Mouse (Mus musculus) spleen, embryonic (tissue): ENCODE results near the gene Abhd17c.

ENCODE experiments used
- CTCF ChIA-PET: fragments of 350-600 bp; sonication (Branson Sonifier 250); formaldehyde crosslinking; loops from one replicate; lab custom pipeline; 2022; lab: Charles Lee

Gene Abhd17c

DNA sequence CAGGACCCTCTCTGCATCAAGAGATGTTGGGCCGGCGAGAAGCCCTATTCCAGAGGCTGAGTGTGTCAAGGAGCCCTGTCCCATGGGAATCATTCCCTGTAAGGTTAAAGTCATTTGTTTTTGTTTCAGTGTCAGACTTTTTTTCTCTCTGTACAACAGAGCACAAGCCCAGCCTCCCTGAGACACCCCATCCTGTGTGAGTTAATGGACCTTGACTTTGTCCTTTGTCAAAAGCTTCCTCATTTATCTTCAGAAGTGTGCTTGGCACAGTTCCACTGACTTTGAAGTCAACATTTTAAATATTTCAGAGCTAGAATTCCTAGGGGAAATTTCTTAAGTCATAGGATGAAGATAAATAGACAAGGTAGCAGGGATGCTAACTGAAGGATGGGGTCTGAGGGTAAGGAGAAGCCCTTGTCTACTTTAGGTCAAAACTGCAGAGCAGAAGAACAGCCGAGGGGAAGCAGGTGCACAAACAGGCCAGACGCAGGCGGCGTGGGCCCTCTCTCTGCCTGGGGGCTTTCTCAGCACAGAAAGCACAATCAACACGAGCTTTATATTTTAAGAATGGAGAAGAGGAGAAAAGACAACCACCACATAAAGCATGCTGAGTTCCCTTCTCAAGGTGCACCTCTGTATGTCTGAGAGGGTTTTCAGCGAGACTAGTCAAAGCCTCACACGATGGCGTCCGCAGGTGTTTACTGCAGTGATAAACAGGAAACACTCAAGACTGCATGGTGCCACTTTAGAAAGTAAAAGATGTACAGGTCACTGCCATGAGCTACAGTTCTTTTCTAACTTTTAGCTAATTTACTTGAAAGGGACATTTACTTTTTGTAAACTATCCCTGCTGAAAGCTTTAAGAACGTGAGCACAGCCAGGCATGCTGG, 32.2 kb downstream of the Abhd17c start:
- CTCF ChIA-PET = no interaction called here

DNA sequence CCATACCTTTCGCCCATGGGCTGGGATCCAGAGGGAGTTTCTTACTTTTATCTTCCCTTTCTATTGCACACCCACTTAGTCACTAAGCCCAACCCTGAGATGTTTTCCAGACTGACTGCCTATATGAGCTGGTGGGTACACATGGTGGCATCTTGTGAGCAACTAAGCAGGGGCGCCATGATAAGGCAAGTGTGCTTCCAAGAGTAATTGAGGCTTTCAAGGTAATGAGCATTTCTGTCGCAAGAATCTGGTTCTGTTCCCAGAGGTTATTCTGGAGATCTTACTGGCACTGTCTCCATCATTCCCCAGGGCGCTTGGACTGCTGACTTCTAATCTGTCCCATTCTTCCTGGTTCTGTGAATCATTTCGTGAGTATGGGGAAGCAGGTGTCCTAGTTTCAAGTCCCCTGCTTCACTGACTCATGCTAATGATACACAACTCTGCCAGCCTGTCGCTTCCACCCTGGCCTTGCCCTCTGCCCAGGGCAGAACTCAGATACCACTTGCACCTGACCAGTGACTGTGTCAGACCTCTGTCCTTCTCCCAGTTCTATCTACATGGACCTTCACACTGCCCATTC, 34.1 kb downstream of the Abhd17c start:
- CTCF ChIA-PET = no interaction called here

DNA sequence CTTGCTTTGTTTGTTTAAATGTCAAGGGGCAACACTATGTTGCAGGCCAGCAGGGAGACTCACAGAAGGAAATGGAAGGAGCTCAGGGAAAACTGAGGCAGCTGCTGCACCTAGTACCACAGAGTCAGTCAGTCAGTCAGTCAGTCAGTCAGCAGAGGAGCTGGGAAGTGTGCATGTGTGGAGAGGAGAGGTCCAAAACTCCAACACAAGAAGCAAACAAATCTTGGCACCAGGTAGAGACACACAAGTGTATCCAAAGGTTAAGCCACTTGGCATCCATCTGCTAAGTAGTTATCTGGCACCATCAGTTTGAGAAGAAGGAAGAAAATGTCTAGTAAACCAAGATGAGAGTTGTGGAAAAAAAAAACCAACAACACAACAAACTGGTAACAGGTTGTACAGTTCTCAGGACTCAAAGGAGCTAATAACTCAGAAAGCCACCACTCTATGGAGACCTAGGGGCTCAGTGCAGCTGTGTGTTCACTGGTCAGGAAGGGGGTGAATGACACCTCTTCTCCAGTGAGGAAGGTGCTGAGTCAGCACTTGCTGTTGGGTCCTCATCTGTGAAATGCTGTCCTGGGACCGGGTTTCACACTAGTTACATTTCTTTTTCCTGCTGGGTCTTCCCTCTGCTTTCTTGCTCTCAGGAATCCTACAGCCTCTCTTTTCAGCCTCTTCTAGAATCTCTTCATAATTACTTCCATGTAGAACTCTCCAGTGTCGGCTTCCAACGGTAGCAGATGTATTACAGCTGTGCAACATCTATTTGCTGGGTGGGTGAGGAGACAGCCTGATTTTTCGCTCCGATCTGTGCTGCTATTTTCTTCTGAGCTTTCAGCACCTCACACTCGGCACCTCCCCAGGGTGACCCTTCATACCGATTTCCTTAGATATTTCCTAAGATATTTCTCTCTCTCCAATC, 34.8 kb downstream of the Abhd17c start:
- CTCF ChIA-PET = no interaction called here

DNA sequence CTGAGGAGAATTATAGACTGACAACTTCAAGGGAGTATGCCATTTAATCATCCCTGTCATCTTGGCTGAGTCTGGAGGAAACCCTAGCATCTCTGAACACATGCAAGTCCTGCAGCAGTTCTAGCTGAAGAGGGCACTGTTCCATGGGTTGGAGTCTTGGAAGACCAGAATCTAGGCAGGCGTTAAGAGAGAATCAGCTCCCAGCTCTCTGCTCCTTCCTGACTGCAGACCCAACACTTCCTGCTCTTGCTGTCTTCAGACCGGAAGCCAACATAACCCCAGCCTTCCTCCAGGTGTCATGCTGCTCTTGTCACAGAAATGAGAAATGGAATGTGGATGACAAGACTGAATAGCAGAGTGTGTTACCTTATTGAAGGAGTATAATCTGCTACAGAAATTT, 36.3 kb downstream of the Abhd17c start:
- CTCF ChIA-PET = no interaction called here

DNA sequence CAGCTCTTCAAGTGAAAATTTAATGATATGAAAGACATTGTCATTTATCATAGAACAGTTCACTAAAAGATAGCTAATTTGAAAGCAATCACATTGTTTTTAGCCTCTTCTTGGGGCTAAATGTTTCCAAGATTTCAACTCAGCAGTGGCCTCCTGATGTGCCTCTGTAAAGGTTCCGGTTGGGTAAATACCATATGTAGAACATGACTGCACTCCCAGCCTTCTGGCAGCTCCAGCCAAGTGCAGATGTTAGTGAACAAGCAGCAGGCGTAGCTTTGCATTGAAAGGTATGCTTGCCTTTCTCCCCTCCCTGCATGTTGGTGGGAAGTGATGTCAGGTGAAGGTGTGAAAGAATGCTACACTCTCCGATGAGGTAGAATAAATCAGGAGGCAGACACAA, 36.9 kb downstream of the Abhd17c start:
- CTCF ChIA-PET = interaction anchor here (1.0 kb wide), 1 partner anchor 156 kb away, joined by 3 read pairs; no protein-coding TSS in a partner anchor

DNA sequence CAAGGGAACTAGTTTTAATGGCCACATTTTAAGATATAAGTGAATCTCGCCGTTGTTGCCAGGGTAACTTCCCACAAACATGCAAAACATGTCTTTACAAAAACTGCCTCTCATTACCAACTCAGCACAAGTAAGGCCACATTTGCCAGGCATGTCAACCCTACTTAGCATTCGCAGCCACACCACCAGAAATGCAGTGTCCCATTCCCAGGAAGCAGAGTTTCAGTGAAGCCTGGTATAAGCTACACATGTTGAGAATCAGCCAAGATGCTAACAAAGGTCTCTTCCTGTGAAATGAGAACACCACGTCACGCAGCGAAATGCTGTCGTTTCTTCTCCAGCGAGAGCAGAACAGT, 38.7 kb downstream of the Abhd17c start:
- CTCF ChIA-PET = interaction anchor here (1.0 kb wide), 1 partner anchor 23 kb away, joined by 3 read pairs; no protein-coding TSS in a partner anchor

DNA sequence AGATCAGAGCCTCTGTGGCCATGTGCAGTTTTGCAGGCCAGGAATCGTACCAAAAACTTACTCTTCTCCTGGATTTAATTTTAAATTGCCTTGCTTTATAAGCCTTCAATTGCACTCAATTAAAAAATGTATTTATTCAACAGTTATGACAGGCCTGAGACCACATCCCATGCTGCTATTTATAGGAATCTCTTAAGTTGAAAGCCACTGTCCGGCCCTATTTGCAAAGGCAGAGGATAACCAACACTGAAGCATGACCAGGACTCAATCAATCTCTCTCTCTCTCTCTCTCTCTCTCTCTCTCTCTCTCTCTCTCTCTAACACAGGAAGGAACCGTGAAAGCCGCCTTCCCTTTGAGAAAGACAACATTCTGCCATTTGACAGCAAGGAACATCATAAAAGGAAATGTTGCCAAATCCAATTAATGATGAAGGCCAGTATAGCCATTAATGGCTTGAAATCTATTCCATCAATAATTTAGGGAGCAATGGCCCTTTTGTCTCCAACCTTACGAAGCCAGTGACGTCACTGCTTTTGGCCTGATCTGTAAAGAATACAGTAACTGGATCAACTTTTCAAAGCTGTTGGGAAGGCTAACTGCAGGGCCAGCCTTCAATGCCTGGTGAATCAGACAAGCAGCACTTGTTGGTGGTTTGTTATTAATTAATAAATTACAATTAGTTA, 39.2 kb downstream of the Abhd17c start:
- CTCF ChIA-PET = interaction anchor here (1.0 kb wide), 1 partner anchor 23 kb away, joined by 3 read pairs; no protein-coding TSS in a partner anchor

DNA sequence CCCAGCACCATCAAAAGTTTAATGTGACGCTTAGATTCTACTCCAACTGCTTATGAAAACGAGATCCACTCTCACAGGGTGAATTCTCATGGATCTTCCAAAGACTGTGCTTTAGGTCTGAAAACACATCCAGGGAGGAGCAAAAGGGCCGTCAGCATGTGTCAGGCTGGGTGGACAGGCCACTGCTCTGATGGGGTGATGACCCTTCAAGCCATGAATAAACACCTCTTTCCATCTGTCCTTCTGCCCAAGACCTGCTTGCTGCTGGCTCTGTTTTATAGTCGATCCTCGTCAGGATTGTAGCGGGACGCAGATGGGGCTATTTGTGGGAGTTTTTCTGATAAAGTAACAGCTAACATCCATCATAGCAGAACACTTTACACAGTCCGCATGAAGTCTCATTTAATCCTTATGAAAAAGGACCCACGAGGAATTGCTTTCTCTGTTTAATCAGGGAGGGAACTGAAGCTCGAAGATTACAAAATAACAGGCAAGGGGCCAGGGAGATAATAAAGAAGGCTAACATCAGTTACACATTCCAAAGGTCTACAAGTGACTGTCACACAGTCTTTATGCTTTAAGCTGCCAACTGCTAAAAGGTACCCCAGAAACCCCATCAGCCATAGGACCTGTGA, 39.9 kb downstream of the Abhd17c start:
- CTCF ChIA-PET = no interaction called here

DNA sequence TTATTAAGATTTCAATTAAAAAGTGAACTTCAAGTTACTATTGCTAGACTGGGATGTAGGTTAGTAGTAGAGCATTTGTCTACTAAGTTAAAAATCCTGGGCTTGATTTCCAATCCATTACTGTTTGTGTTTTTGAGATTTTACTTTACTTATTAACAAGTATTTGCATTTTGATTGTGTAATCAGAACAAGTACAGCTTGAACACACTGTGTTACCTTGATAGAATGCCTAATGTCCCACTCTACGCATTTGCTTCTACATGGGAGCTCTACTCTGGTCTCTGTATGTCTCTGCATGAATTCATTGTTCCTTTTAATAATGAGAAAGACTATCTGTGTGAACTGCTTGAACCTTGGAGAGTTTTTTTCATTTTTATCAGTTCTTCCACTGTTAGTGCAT, 44.8 kb downstream of the Abhd17c start:
- CTCF ChIA-PET = no interaction called here

DNA sequence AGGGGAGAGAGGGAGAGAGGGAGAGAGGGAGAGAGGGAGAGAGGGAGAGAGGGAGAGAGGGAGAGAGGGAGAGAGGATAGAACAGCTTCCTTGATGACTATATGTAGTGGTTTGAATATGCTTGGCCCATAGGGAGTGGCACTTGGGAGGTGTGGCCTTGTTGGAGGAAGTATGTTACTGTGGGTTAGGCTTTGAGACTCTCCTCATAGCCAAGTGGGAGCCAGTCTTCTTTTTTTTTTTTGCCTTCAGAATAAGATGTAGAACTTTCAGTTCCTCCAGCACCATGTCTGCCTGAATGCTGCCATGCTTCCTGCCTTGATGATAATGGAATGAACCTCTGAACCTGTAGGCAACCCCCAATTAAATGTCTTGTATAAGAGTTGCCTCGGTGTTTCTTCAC, 49.1 kb downstream of the Abhd17c start:
- CTCF ChIA-PET = no interaction called here

DNA sequence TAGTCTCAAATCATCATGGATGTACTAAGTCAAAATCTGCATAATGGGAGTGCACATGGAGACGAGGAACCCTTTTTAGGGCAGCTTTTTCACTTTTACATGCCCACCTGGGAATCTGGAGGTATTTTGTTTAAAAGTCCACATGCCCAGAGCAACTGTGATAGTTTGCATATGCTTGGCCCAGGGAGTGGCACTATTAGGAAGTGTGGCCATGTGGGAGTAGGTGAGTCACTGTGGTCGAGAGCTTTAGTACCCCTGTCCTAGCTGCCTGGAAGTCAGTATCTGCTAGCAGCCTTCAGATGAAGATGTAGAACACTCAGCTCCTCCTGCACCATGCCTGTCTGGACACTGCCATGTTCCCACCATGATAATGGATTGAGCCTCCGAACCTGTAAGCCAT, 51.0 kb downstream of the Abhd17c start:
- CTCF ChIA-PET = no interaction called here

DNA sequence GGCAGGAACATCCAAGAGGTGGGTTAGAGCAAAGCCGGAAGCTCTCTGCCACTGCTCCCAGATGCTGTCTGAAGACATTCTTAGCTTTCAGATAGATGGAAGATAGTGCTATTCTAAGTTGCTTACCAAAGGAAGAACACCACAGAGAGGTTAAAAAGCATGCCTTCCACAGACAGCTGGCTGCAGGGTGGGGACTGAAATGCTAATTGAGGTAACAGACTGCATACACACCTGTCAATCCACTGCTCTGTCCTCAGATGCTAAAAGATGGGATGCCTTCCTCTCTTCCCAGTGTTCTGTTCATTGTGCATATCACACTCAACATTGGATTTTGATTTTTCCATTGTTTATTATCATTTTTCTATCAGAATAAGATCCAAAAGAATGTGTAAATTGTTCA, 53.6 kb downstream of the Abhd17c start:
- CTCF ChIA-PET = no interaction called here

DNA sequence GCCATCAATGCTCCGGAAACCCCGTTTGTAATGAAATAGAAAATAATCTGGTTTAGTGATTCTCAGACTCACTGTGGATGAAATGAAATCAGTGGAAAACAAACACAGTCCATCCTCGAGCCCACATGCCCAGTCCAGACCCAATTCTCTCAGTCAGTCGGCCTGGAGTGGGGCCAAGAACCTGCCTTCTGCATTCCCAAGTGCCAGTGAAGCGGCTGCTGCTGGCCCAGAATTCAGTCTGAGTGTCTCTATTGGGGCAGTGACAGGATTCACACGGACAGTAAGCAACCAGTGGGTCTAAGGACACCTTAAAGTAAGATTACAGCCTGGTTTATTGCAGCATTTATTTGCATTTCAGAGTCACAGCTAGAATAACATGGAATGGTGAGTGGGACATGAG, 55.2 kb downstream of the Abhd17c start:
- CTCF ChIA-PET = interaction anchor here (0.6 kb wide), 1 partner anchor 10 kb away, joined by 3 read pairs; no protein-coding TSS in a partner anchor

DNA sequence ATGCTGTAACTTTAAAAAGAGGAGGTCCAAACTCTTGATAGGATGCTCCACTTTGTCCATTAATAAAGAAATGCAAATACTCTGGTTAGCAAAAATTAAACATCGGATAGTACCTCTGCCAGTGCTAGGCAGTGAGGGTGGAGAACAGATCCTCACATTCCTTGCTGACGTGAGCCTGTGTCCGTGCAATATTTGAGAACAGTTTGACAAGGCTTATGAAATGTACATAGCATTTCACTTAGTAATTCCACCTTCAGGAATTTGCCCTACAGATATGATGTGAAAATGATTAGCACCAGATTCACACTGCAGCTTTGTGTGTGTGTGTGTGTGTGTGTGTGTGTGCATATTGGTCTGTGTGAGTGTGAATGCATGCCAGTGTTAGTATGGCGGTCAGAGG, 60.9 kb downstream of the Abhd17c start:
- CTCF ChIA-PET = interaction anchor here (0.6 kb wide), 1 partner anchor 25 kb away, joined by 9 read pairs; no protein-coding TSS in a partner anchor

DNA sequence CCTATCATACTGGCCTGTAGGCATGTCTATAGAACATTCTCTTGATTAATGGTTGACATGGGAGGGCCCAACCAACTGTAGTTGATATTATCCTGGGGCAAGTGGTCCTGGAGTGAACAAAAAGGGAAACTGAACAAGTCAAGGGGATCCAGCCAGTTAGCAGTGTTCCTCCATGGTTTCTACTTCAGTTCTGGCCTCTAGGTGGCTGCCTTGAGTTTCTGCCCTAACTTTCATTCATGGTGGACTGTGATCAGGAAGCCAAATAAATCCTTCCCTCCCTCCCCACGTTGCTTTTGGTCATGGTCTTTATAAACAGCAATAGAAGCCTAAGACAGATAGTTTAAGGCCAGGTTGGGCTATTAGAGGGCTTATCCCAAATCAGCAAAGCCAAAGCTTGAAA, 61.9 kb downstream of the Abhd17c start:
- CTCF ChIA-PET = interaction anchor here (0.6 to 3.9 kb wide), 4 partner anchors 9 to 184 kb away, joined by 3 to 35 read pairs (median 3); no protein-coding TSS in a partner anchor

DNA sequence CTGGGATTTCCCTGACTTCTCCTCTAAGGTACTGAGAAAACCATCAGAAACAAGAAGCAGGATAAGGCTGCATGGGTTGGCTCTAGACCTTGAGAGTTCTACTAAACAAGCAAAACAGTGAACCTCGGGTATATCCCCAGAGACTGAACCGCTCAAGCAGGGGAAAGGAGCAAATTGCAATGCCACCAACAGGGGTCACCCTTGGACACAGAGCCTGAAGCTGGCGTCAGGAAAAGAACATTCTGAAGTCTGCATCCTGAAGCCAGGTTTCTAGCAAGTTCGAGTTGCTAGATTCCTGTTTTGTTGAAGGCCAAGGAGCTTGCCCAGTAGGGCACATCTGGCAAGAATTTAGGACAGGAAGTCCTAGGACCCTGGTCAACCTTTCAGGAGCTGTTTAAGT, 62.7 kb downstream of the Abhd17c start:
- CTCF ChIA-PET = interaction anchor here (0.6 to 3.9 kb wide), 4 partner anchors 14 to 184 kb away, joined by 3 to 35 read pairs (median 4); no protein-coding TSS in a partner anchor

DNA sequence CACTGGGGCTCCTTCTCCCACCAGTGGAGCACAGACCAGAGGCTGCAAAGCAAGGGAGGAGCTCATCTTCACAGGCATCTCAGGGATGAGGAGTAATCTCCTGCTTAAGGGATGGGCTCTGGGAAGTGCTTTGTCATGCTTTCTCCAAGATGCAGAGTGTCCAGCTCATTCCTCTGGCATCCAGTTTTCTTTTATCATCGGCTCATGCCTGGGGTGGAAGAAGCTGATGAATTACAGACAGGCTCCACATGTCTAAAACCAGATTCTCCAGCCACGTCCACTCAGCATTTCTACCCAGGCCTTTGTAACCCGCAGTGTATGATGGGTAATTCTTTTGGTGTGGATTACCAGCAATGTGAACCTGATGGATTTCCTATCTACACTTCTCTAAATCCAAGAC, 63.5 kb downstream of the Abhd17c start:
- CTCF ChIA-PET = interaction anchor here (3.9 kb wide), 1 partner anchor 185 kb away, joined by 35 read pairs; no protein-coding TSS in a partner anchor

DNA sequence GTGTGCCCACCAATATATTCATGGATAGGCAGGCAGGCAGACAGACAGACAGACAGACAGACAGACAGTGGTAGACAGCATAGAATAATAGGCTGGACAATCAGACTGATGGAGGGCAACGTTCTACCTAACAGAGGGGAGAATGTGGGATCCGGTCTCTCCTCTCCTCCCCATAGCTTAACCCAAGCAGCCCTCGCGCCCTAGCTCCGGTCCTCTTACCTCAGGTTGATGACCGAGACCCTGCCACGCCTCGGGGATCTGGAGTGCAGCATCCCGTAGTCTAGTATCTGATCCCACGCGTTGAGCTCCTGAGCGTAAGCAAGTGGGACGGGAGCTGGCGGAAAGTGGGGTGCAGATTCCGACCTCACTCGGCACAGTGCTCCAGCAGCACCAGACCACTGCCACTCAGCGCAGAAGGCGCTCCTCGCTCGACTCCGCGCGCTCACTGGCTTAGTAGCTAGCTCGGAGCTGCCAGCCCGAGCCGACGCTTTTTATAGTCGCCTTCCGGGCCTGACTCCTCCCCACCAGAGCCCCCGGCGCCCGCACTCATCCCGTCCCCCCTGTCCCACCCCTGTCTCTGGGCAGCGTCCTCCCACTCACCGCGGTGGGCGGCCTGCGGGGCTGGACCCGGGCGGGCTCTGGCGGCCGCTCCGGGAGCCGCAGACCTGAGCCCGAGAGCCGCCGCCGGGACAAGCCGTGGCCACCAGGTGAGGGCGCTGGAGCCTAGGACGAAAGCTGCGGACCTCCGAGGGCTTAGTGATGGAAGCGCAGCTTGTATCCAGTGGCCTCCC, 65.5 kb downstream of the Abhd17c start, which contains the start of gene Cemip:
TSS of gene Cemip (minus strand) at position 464 of the 791 bp plus-strand sequence.
- CTCF ChIA-PET = interaction anchor here (0.7 to 3.9 kb wide), 2 partner anchors 10 to 187 kb away, joined by 3 to 35 read pairs; no protein-coding TSS in a partner anchor
